ENCODE assay signal across 11 mouse cellular contexts in genomic region chr11:86497908-86498307, GRCm38 (mm10). TPM values are rescaled to one million over a fixed set of nuclear protein-coding genes. Genes with fewer than 3 reads are reported as not detected.
DNase-seq lines count a peak whose midpoint lies in the region; ATAC-seq and TF ChIP-seq lines count a peak whose summit lies in the region.
"Had no signal": no experiment of that assay in that cellular context is flagged by ENCODE, and none has a peak within 500 bp of the region (broad histone marks: within the 10 kb centered on the region; RNA-seq: fewer than 3 reads in every experiment).

No protein-coding gene starts in this region.

- H3K36me3 ChIP-seq in intestine, postnatal 0 days (ENCODE audit: control insufficient read depth, insufficient read depth) = peaks cover 49% of the 10 kb centered on the region
- peaks cover 3% of the 10 kb centered on the region; the same call in 1 of the 2 replicates for H3K36me3 ChIP-seq in intestine, embryonic 16.5 days (ENCODE audit: control insufficient read depth, insufficient read depth, low read length)

- whole genome bisulfite sequencing in intestine, postnatal 0 days = 79% methylated on average over 3 of the region's 3 CpGs
- WGBS in intestine, embryonic 16.5 days = 81% methylated on average over 3 of the region's 3 CpGs

- no peaks in the 10 kb centered on the region for H3K4me1 ChIP-seq in intestine, postnatal 0 days (replicated peaks; ENCODE audit: control insufficient read depth, insufficient read depth, low read length)
- H3K4me1 ChIP-seq in intestine, embryonic 16.5 days (ENCODE audit: control insufficient read depth, insufficient read depth, low read length) = no peaks in the 10 kb centered on the region
- H3K4me1 ChIP-seq: heart, embryonic 15.5 days had no signal

- no peak overlapping the region for H3K4me3 ChIP-seq in intestine, postnatal 0 days (ENCODE audit: low read depth, low read length)
- H3K4me3 ChIP-seq in intestine, embryonic 16.5 days (ENCODE audit: low read length) = no peak overlapping the region
- H3K4me3 ChIP-seq: heart, embryonic 15.5 days had no signal

- H3K4me2 ChIP-seq in intestine, postnatal 0 days (replicated peaks; ENCODE audit: low read depth) = no peak overlapping the region
- H3K4me2 ChIP-seq in intestine, embryonic 16.5 days (ENCODE audit: low read depth, low read length) = no peak overlapping the region
- H3K4me2 ChIP-seq: heart, embryonic 15.5 days had no signal

- DNase-seq in thymus, postnatal 0 days (ENCODE audit: low spot score) = peak; percentile 19
- no peak for DNase-seq in thymus, postnatal 10 days (ENCODE audit: low spot score in 2 of 2)
- DNase-seq in c-Kit-positive CD71-positive TER-119-negative erythroid progenitor cells, embryonic 14.5 days (ENCODE audit: low read depth) = peak; percentile 14
- DNase-seq in thymus, postnatal 4 days = peak; percentile 23
- DNase-seq in B cell, adult 2 months = no peak
- DNase-seq in adrenal gland, adult (ENCODE audit: inconsistent age in 2 of 2, low spot score in 1 of 2) = no peak
- DNase-seq: cerebellum, postnatal 36 days had no signal

- no peaks in the 10 kb centered on the region for H3K9me3 ChIP-seq in intestine, postnatal 0 days (ENCODE audit: control insufficient read depth)
- H3K9me3 ChIP-seq in intestine, embryonic 16.5 days (ENCODE audit: control insufficient read depth, low read length) = no peaks in the 10 kb centered on the region
- H3K9me3 ChIP-seq: heart, embryonic 15.5 days had no signal

- H3K9ac ChIP-seq in intestine, postnatal 0 days (ENCODE audit: low read depth, low read length) = no peak overlapping the region
- H3K9ac ChIP-seq in intestine, embryonic 16.5 days (ENCODE audit: low read depth, low read length) = no peak overlapping the region
- H3K9ac ChIP-seq: heart, embryonic 15.5 days had no signal

- H3K27ac ChIP-seq in intestine, postnatal 0 days (ENCODE audit: low read depth, low read length) = no peak overlapping the region
- H3K27ac ChIP-seq in intestine, embryonic 16.5 days (ENCODE audit: low read length) = no peak overlapping the region
- H3K27ac ChIP-seq: heart, embryonic 15.5 days had no signal

- TF ChIP-seq CTCF in intestine, postnatal 0 days (IDR thresholded peaks at IDR 0.05; ENCODE audit: low read depth) = peak; percentile 53

- ATAC-seq in intestine, postnatal 0 days = no peak
- ATAC-seq in intestine, embryonic 16.5 days = no peak
- ATAC-seq: inflammation-experienced regulatory T-cells, adult 6 months had no signal

- no peaks in the 10 kb centered on the region for H3K27me3 ChIP-seq in intestine, postnatal 0 days (replicated peaks; ENCODE audit: control insufficient read depth, insufficient read depth, low read length)
- H3K27me3 ChIP-seq in intestine, embryonic 16.5 days (replicated peaks; ENCODE audit: control insufficient read depth, insufficient read depth, low read length) = no peaks in the 10 kb centered on the region
- H3K27me3 ChIP-seq: heart, embryonic 15.5 days had no signal

RNA-seq across cellular contexts. Expression of gene Rnft1, which starts 13.5 kb away (rescaled TPM):
- polyA plus RNA-seq in intestine, postnatal 0 days (2015; fragmentation: Nextera tagmentation; extraction: Ambion mirVana) = 48.5 and 50.7 TPM in 2 replicates
- 69.0 and 69.1 TPM in 2 replicates for polyA plus RNA-seq in intestine, embryonic 16.5 days (2015; fragmentation: Nextera tagmentation; extraction: Ambion mirVana)
- polyA plus RNA-seq in thymus, postnatal 0 days (2015; fragmentation: Nextera tagmentation; extraction: Ambion mirVana) = 41.4 and 42.7 TPM in 2 replicates

RNA-seq across cellular contexts. Expression of gene Rps6kb1, which starts 46.7 kb away (rescaled TPM):
- 37.9 and 39.9 TPM in 2 replicates for polyA plus RNA-seq in intestine, postnatal 0 days (2015; fragmentation: Nextera tagmentation; extraction: Ambion mirVana)
- 45.2 and 56.8 TPM in 2 replicates for polyA plus RNA-seq in intestine, embryonic 16.5 days (2015; fragmentation: Nextera tagmentation; extraction: Ambion mirVana)
- polyA plus RNA-seq in thymus, postnatal 0 days (2015; fragmentation: Nextera tagmentation; extraction: Ambion mirVana) = 73.8 and 89.6 TPM in 2 replicates

RNA-seq across cellular contexts. Expression of gene Tubd1, which starts 46.9 kb away (rescaled TPM):
- 4.7 and 5.9 TPM in 2 replicates for polyA plus RNA-seq in intestine, postnatal 0 days (2015; fragmentation: Nextera tagmentation; extraction: Ambion mirVana)
- 9.3 and 11.4 TPM in 2 replicates for polyA plus RNA-seq in intestine, embryonic 16.5 days (2015; fragmentation: Nextera tagmentation; extraction: Ambion mirVana)
- polyA plus RNA-seq in thymus, postnatal 0 days (2015; fragmentation: Nextera tagmentation; extraction: Ambion mirVana) = 16.1 and 17.2 TPM in 2 replicates

Comparison
In these comparisons a context has a peak if more than half of its experiments do, and no peak if none do; other contexts are left out.
1. DNase-seq: peak in thymus, postnatal 0 days (single experiment), c-Kit-positive CD71-positive TER-119-negative erythroid progenitor cells, embryonic 14.5 days (single experiment) and thymus, postnatal 4 days (single experiment); none in thymus, postnatal 10 days (0 of 2), B cell, adult 2 months (0 of 2) and adrenal gland, adult (0 of 2).